Mouse (Mus musculus) olfactory bulb, adult 2 months (tissue): ENCODE measurements around the gene Tmem88. TPM values are rescaled to one million over a fixed set of nuclear protein-coding genes. Genes with fewer than 3 reads are reported as not detected.
A peak's percentile ranks its signal among the peaks of the same experiment; 100 is the strongest.

Experiments used
- H3K27ac ChIP-seq: fragments of 200-500 bp; 2 replicates; pipeline ENCODE4 v1.5.1; 2012; ENCODE audit warnings: low read depth, low read length; ENCODE audit not compliant: insufficient read depth
- H3K4me1 ChIP-seq: fragments of 200-500 bp; 2 replicates; pipeline ENCODE4 v1.6.1; 2012; ENCODE audit warnings: low read length; ENCODE audit not compliant: control insufficient read depth, insufficient read depth
- H3K4me3 ChIP-seq: fragments of 200-500 bp; 2 replicates; pipeline ENCODE4 v1.5.1; 2012; ENCODE audit warnings: mild to moderate bottlenecking, low read depth, low read length, moderate library complexity; ENCODE audit not compliant: insufficient read depth
- CTCF ChIP-seq: fragments of 200-500 bp; IDR thresholded peaks from 2 replicates; pipeline ENCODE4 v1.5.1; 2012; ENCODE audit warnings: low read depth, mild to moderate bottlenecking, low read length, moderate library complexity; ENCODE audit not compliant: insufficient read depth
- POLR2A ChIP-seq: fragments of 200-500 bp; IDR thresholded peaks from 2 replicates; pipeline ENCODE4 v1.6.1; 2012; ENCODE audit warnings: mild to moderate bottlenecking, low read depth, low read length, moderate library complexity; ENCODE audit not compliant: insufficient read depth
- WGBS: fragments of 180-500 bp; shearing (Covaris S2); methylation state at CpG from one replicate; pipeline ENCODE4 v1.1.7; 2018; 5-methylcytosine and 5-hydroxymethylcytosine counted together
- polyA plus RNA-seq: library from polyadenylated mRNA; stranded (reverse); fragments of >200 nt; gene quantifications from 2 replicates; pipeline ENCODE4 v1.2.4, GENCODE M21; 2012; ENCODE audit warnings: low replicate concordance; ENCODE audit not compliant: missing spikeins, insufficient read depth, insufficient read length

The Tmem88 gene
- polyA plus RNA-seq, 1 experiment, result not detected

GRCm38 (mm10) chr11:69412548-69412947 is 14.5 kb upstream of the Tmem88 start:
- Histone ChIP-seq H3K27ac (peak overlapping the region; percentile 14), H3K4me1 (peaks cover 42% of the 10 kb centered on the region), H3K4me3 (peak overlapping the region; percentile 52)
- 37% methylated on average over 7 of the region's 7 CpGs for WGBS
- no peak for TF ChIP-seq CTCF
- no peak for TF ChIP-seq POLR2A

- Histone ChIP-seq H3K4me3 (peak overlapping the region; percentile 56), H3K27ac (peak overlapping the region; percentile 70), H3K4me1 (peaks cover 44% of the 10 kb centered on the region)
- under 1% methylated on average over 39 of the region's 39 CpGs for WGBS
- no peak for TF ChIP-seq CTCF
Observed at GRCm38 (mm10) chr11:69411538-69412203, 13.6 kb upstream of the Tmem88 start.

GRCm38 (mm10) chr11:69411073-69411535 is 13.1 kb upstream of the Tmem88 start:
- Histone ChIP-seq H3K27ac (peak overlapping the region; percentile 75), H3K4me1 (peaks cover 44% of the 10 kb centered on the region), H3K4me3 (peak overlapping the region; percentile 56)
- under 1% methylated on average over 26 of the region's 26 CpGs for WGBS
- TF ChIP-seq CTCF (no peak), POLR2A (peak; percentile 13; the same call in 1 of the 2 replicates)

- peak overlapping the region; percentile 75 for H3K27ac ChIP-seq
- peaks cover 44% of the 10 kb centered on the region for H3K4me1 ChIP-seq
- peak overlapping the region; percentile 56 for H3K4me3 ChIP-seq
- 2% methylated on average over 41 of the region's 41 CpGs for WGBS
- TF ChIP-seq POLR2A, result peak; percentile 15; the same call in 1 of the 2 replicates
- no peak for TF ChIP-seq CTCF
Observed at GRCm38 (mm10) chr11:69410310-69411072, 12.5 kb upstream of the Tmem88 start.

GRCm38 (mm10) chr11:69410045-69410309 is 11.9 kb upstream of the Tmem88 start:
- H3K27ac ChIP-seq, result peak overlapping the region; percentile 75
- H3K4me1 ChIP-seq, result peaks cover 41% of the 10 kb centered on the region
- under 1% methylated on average over 18 of the region's 18 CpGs for WGBS
- no peak for TF ChIP-seq CTCF
- peak overlapping the region; percentile 56 for H3K4me3 ChIP-seq

DNA sequence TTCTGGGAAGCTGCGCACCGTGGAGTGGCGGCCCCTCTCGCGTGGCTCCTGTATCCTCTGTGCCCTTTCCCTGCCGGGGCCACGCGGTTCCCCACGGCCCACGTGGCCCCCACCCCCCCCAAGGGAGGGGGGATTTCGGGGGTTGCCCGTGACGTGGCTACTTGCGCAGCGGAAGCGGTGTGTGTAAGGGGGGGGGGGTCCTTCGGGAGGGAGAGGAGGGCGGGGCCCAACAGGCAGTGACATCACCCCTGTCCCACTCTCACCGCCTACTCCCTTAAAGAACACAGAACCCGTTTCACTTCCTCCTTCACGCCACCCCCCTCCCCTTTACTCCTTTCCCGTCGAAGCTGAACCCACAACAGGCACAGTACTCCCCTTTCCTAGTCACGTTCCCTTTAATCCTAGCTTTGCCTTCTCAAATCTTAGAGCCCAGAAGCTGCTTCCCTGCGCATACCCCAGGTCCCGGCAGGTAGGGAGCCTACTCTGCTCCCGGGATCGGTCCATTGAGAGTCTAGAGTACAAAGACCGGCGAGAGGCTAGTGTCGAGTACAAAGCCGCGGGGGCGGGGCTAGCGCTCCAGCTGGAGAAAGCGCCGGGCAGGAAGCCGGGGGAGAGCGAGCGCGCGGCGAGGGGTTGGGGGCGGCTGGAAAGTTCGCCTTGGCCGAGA is 11.5 kb upstream of the Tmem88 start:
- H3K27ac ChIP-seq, result peak overlapping the region; percentile 76
- peaks cover 37% of the 10 kb centered on the region for H3K4me1 ChIP-seq
- WGBS, result 1% methylated on average over 45 of the region's 46 CpGs
- no peak; the same call in 1 of the 2 replicates for TF ChIP-seq POLR2A
- no peak for TF ChIP-seq CTCF
- H3K4me3 ChIP-seq, result peak overlapping the region; percentile 56

- Histone ChIP-seq H3K4me1 (peaks cover 30% of the 10 kb centered on the region), H3K4me3 (peak overlapping the region; percentile 56), H3K27ac (peak overlapping the region; percentile 76)
- under 1% methylated on average over 33 of the region's 33 CpGs for WGBS
- TF ChIP-seq POLR2A (no peak), CTCF (no peak)
Observed at GRCm38 (mm10) chr11:69408541-69409377, 10.7 kb upstream of the Tmem88 start.

GRCm38 (mm10) chr11:69407724-69408004 is 9.6 kb upstream of the Tmem88 start:
- no peak overlapping the region for H3K4me3 ChIP-seq
- peaks cover 19% of the 10 kb centered on the region for H3K4me1 ChIP-seq
- no peak for TF ChIP-seq CTCF
- TF ChIP-seq POLR2A, result no peak
- WGBS, result 67% methylated on average over 4 of the region's 4 CpGs
- no peak overlapping the region for H3K27ac ChIP-seq
